Mouse (Mus musculus) midbrain, embryonic 13.5 days (tissue): ENCODE measurements around the gene Stoml3. TPM values are rescaled to one million over a fixed set of nuclear protein-coding genes. Genes with fewer than 3 reads are reported as not detected.
A peak's percentile ranks its signal among the peaks of the same experiment; 100 is the strongest.

ENCODE experiments used
- ATAC-seq: fragments of 200-750 bp; cut with Nextera tagmentation; 2 replicates; pipeline ENCODE4 v1.8.0; 2017; ENCODE audit warnings: mild to moderate bottlenecking, moderate TSS enrichment, moderate library complexity
- H3K27ac ChIP-seq: fragments of 300-500 bp; sonication (generic); 2 replicates; pipeline ENCODE4 v1.5.1; 2015; ENCODE audit warnings: inconsistent platforms, mild to moderate bottlenecking, moderate library complexity
- H3K27me3 ChIP-seq: fragments of 300-500 bp; sonication (generic); 2 replicates; pipeline ENCODE4 v1.6.1; 2015; ENCODE audit warnings: mild to moderate bottlenecking, inconsistent platforms
- H3K36me3 ChIP-seq: fragments of 300-500 bp; sonication (generic); 2 replicates; pipeline ENCODE4 v1.6.1; 2015; ENCODE audit warnings: mild to moderate bottlenecking, inconsistent platforms
- H3K4me1 ChIP-seq: fragments of 300-500 bp; sonication (generic); replicated peaks from 2 replicates; pipeline ENCODE4 v1.6.1; 2015; ENCODE audit warnings: inconsistent platforms
- H3K4me2 ChIP-seq: fragments of 300-500 bp; sonication (generic); replicated peaks from 2 replicates; pipeline ENCODE4 v1.6.1; 2015; ENCODE audit warnings: moderate library complexity, mild to moderate bottlenecking, inconsistent platforms
- H3K4me3 ChIP-seq: fragments of 300-500 bp; sonication (generic); replicated peaks from 2 replicates; pipeline ENCODE4 v1.5.1; 2015; ENCODE audit warnings: mild to moderate bottlenecking, inconsistent platforms
- H3K9ac ChIP-seq: fragments of 300-500 bp; sonication (generic); replicated peaks from 2 replicates; pipeline ENCODE4 v1.6.1; 2015; ENCODE audit warnings: mild to moderate bottlenecking, inconsistent platforms
- H3K9me3 ChIP-seq: fragments of 300-500 bp; sonication (generic); 2 replicates; pipeline ENCODE4 v1.6.1; 2016; ENCODE audit warnings: mild to moderate bottlenecking, inconsistent platforms
- WGBS: fragments of 180-500 bp; shearing (Covaris S2); methylation state at CpG from one replicate; pipeline ENCODE4 v1.1.7; 2015; 5-methylcytosine and 5-hydroxymethylcytosine counted together
- polyA plus RNA-seq: library from polyadenylated mRNA; unstranded; fragments of >200 nt; fragmentation: Nextera tagmentation; extraction: Ambion mirVana; gene quantifications from 2 replicates; pipeline ENCODE4 v1.2.1, GENCODE M21; 2015

The Stoml3 gene
- polyA plus RNA-seq, 1 experiment from 2014 or later, result not detected

DNA sequence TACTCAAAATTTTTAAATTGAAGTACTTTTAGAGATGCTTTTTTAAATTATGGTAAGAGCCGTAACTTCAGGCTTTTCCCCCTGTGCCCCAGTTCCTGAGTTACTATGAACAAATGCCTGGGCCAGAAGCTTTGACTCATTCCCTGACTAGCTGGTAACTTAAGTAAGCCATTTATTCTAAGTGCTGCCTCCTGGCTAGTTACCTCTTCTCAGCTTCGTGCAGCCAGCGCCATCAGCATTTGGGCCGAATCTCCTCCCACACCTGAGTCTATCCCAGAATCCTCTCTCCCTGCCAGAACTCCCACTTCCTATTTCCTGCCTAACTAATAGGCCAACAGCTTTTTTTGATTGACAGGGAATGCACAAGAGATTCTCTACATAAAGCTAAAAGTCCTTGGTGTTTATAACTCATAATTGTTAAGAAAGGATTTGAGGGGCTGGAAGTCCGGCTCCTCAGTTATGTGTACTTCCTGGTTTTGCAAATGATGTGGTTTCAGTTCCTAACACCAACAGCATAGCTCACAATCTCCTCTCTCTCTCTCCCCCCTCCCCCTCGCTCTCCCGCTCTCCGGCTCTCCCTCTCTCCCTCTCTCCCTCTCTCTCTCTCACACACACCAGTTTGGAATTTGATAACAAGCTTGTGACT lies 4.9 kb upstream of the Stoml3 start:
- H3K27me3 ChIP-seq, result no peaks in the 10 kb centered on the region
- no peak for ATAC-seq
- no peak overlapping the region for H3K4me3 ChIP-seq
- WGBS, result 92% methylated on average over 8 of the region's 8 CpGs
- H3K27ac ChIP-seq, result no peak overlapping the region
- H3K4me2 ChIP-seq, result no peak overlapping the region
- no peak overlapping the region for H3K9ac ChIP-seq
- H3K36me3 ChIP-seq, result peaks cover 40% of the 10 kb centered on the region
- no peaks in the 10 kb centered on the region for H3K9me3 ChIP-seq
- no peaks in the 10 kb centered on the region for H3K4me1 ChIP-seq

GRCm38 (mm10) chr3:53486561-53486960 lies 1.9 kb upstream of the Stoml3 start:
- H3K4me2 ChIP-seq, result no peak overlapping the region
- H3K9ac ChIP-seq, result no peak overlapping the region
- ATAC-seq, result no peak
- no peak overlapping the region for H3K27ac ChIP-seq
- no peaks in the 10 kb centered on the region for H3K9me3 ChIP-seq
- H3K4me3 ChIP-seq, result no peak overlapping the region
- peaks cover 14% of the 10 kb centered on the region for H3K36me3 ChIP-seq
- H3K4me1 ChIP-seq, result no peaks in the 10 kb centered on the region
- no peaks in the 10 kb centered on the region for H3K27me3 ChIP-seq
- WGBS, result 91% methylated on average over 10 of the region's 10 CpGs

- no peak for ATAC-seq
- Histone ChIP-seq H3K4me2 (no peak overlapping the region), H3K27ac (no peak overlapping the region), H3K4me3 (no peak overlapping the region), H3K9ac (no peak overlapping the region), H3K4me1 (no peaks in the 10 kb centered on the region), H3K36me3 (peaks cover 9% of the 10 kb centered on the region), H3K27me3 (no peaks in the 10 kb centered on the region), H3K9me3 (no peaks in the 10 kb centered on the region)
- 84% methylated on average over 9 of the region's 9 CpGs for WGBS
Observed at GRCm38 (mm10) chr3:53486996-53487576, 1.4 kb upstream of the Stoml3 start.

- H3K4me3 ChIP-seq, result no peak overlapping the region
- no peak overlapping the region for H3K9ac ChIP-seq
- H3K9me3 ChIP-seq, result no peaks in the 10 kb centered on the region
- no peak overlapping the region for H3K27ac ChIP-seq
- ATAC-seq, result no peak
- no peaks in the 10 kb centered on the region for H3K36me3 ChIP-seq
- 95% methylated on average over 6 of the region's 6 CpGs for WGBS
- H3K4me1 ChIP-seq, result no peaks in the 10 kb centered on the region
- H3K27me3 ChIP-seq, result no peaks in the 10 kb centered on the region
- no peak overlapping the region for H3K4me2 ChIP-seq
Observed at GRCm38 (mm10) chr3:53498351-53498905, 10.0 kb downstream of the Stoml3 start.

- Histone ChIP-seq H3K36me3 (no peaks in the 10 kb centered on the region), H3K27me3 (no peaks in the 10 kb centered on the region), H3K4me3 (no peak overlapping the region), H3K27ac (no peak overlapping the region), H3K4me2 (no peak overlapping the region), H3K9ac (no peak overlapping the region), H3K4me1 (no peaks in the 10 kb centered on the region), H3K9me3 (no peaks in the 10 kb centered on the region)
- no peak for ATAC-seq
- 72% methylated on average over 6 of the region's 6 CpGs for WGBS
Observed at GRCm38 (mm10) chr3:53502428-53502827, 14.0 kb downstream of the Stoml3 start.

DNA sequence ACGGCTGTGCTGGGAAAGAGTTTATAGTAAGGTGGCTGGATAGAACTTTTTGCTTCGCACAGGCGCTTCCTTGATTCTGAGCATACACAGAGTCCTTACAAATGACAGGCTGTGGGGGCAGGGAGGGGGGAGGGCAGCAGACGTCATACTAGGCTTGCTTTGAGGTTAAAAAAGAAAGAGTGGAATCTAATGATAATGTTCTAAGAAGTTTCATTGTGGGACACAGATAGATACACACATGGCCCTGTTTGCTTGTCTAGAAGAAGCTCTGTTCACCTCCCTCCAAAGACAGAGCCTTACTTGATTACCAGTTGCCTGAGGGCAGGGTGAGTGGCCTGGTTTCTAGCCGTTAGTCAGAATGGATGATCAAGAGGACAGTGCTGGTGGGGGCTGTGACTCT lies 24.6 kb downstream of the Stoml3 start:
- no peaks in the 10 kb centered on the region for H3K4me1 ChIP-seq
- H3K27me3 ChIP-seq, result no peaks in the 10 kb centered on the region
- H3K27ac ChIP-seq, result no peak overlapping the region
- H3K4me3 ChIP-seq, result no peak overlapping the region
- H3K36me3 ChIP-seq, result no peaks in the 10 kb centered on the region
- H3K9me3 ChIP-seq, result no peaks in the 10 kb centered on the region
- WGBS, result 76% methylated on average over 5 of the region's 5 CpGs
- H3K4me2 ChIP-seq, result no peak overlapping the region
- no peak for ATAC-seq
- no peak overlapping the region for H3K9ac ChIP-seq

GRCm38 (mm10) chr3:53514221-53515065 lies 26.0 kb downstream of the Stoml3 start:
- no peak overlapping the region for H3K9ac ChIP-seq
- H3K27ac ChIP-seq, result no peak overlapping the region
- H3K27me3 ChIP-seq, result no peaks in the 10 kb centered on the region
- H3K4me1 ChIP-seq, result no peaks in the 10 kb centered on the region
- H3K4me3 ChIP-seq, result no peak overlapping the region
- no peaks in the 10 kb centered on the region for H3K36me3 ChIP-seq
- no peak overlapping the region for H3K4me2 ChIP-seq
- 83% methylated on average over 4 of the region's 4 CpGs for whole genome bisulfite sequencing
- ATAC-seq, result no peak
- no peaks in the 10 kb centered on the region for H3K9me3 ChIP-seq

- Histone ChIP-seq H3K27ac (no peak overlapping the region), H3K9me3 (no peaks in the 10 kb centered on the region), H3K4me1 (no peaks in the 10 kb centered on the region), H3K9ac (no peak overlapping the region), H3K4me3 (no peak overlapping the region), H3K36me3 (no peaks in the 10 kb centered on the region), H3K27me3 (0 out of 2 replicates have a peak, but pooled peaks cover 3% of the 10 kb centered on the region), H3K4me2 (no peak overlapping the region)
- no peak for ATAC-seq
- 66% methylated on average over 10 of the region's 10 CpGs for WGBS
Observed at GRCm38 (mm10) chr3:53522794-53523193, 34.3 kb downstream of the Stoml3 start.

DNA sequence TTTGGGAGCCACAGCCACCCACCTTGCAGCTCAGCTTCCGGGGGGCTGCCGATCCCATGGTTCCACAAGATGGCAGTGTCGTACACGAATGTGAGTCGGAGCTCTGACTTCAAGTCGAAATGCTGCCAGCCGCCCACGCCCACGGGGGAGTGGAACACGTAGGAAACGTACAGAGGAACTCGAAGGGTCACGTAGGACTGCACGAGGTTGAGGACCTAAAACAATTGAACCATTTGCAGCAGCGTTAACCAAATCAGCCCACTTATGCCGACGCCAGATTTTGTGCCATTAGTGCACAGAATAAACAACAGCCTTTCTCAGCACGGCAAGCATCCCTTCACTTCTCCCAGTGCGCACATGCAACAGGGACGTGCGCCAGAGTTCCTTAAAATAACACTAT lies 37.3 kb downstream of the Stoml3 start:
- Histone ChIP-seq H3K9me3 (no peaks in the 10 kb centered on the region), H3K36me3 (no peaks in the 10 kb centered on the region), H3K4me1 (no peaks in the 10 kb centered on the region), H3K27ac (no peak overlapping the region), H3K4me3 (peak overlapping the region; percentile 33), H3K27me3 (0 out of 2 replicates have a peak, but pooled peaks cover 3% of the 10 kb centered on the region), H3K9ac (0 out of 2 replicates have a peak overlapping the region, but pooled peaks have one; percentile 32), H3K4me2 (peak overlapping the region; percentile 55)
- 27% methylated on average over 21 of the region's 21 CpGs for whole genome bisulfite sequencing
- ATAC-seq, result peak; percentile 53; the same call in 1 of the 2 replicates

DNA sequence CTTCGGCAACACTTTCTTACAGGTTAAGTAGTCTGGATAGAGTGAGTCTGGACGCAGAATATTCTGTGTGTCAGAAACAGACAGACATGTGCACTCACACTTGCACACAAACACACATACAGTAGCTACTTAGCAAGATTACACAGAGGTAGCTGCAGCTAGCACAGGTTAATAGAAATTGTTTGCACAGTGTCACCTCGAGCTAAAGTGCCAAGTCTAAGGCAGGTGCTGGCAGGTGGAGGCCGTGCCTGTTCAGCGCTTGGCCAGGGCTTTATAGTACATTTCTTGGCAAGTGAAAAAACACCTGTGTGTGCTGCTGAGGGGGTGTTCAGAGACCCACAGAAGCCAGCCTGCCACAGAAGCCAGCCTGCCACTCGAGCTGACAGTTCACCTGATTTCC lies 41.9 kb downstream of the Stoml3 start:
- Histone ChIP-seq H3K9ac (no peak overlapping the region), H3K9me3 (no peaks in the 10 kb centered on the region), H3K27me3 (0 out of 2 replicates have a peak, but pooled peaks cover 3% of the 10 kb centered on the region), H3K4me1 (no peaks in the 10 kb centered on the region), H3K4me3 (no peak overlapping the region), H3K27ac (no peak overlapping the region), H3K36me3 (no peaks in the 10 kb centered on the region), H3K4me2 (no peak overlapping the region)
- 88% methylated on average over 6 of the region's 6 CpGs for WGBS
- ATAC-seq, result no peak

DNA sequence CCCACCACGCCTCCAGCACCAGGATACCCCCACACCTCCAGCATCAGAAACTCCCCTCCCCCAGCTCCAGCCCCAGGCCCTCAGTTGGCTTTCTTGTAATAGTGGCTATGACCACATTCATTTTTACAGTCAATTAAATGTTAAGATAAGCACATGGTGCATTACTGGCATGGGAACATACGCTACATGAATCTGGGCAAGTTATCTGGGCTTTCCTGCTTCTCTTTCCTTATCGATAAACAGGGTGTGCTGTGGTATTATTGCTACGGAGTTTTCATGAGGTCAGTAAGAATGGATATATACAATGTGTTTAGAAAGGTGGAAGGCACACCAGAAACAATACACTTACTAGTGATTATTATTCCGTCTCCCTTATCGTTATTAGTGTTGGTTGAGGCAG lies 43.6 kb downstream of the Stoml3 start:
- Histone ChIP-seq H3K27me3 (no peaks in the 10 kb centered on the region), H3K9ac (no peak overlapping the region), H3K4me3 (no peak overlapping the region), H3K9me3 (no peaks in the 10 kb centered on the region), H3K4me2 (no peak overlapping the region), H3K36me3 (no peaks in the 10 kb centered on the region), H3K4me1 (no peaks in the 10 kb centered on the region), H3K27ac (no peak overlapping the region)
- no peak for ATAC-seq
- WGBS, result 91% methylated on average over 6 of the region's 6 CpGs

DNA sequence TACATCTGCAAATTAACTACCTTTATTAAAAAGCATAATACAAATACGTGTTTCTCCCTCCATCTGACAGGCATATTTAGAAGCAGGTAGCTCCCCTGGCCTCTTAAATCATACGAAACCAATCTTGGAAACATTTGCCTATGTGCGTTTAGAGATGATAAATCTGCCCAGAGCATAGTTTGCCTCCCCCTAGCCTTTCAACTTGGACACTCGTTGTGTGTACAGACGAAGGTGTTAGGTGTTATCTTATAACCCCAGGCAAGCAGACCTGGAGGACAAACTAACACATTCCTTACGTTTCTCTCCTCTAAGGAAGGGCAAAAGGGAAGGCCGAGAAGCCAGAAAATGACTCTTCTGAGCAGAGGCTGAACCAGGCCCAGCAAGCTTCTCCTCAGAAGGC lies 64.2 kb downstream of the Stoml3 start:
- Histone ChIP-seq H3K4me3 (no peak overlapping the region), H3K27ac (no peak overlapping the region), H3K36me3 (no peaks in the 10 kb centered on the region), H3K4me1 (no peaks in the 10 kb centered on the region), H3K9ac (no peak overlapping the region), H3K9me3 (no peaks in the 10 kb centered on the region), H3K27me3 (no peaks in the 10 kb centered on the region), H3K4me2 (no peak overlapping the region)
- 84% methylated on average over 7 of the region's 7 CpGs for WGBS
- ATAC-seq, result no peak
